Comparison of ENCODE assay signal across 10 mouse cellular contexts in genomic region chr9:107579023-107579900, GRCm38 (mm10). TPM values are rescaled to one million over a fixed set of nuclear protein-coding genes. Genes with fewer than 3 reads are reported as not detected.
DNase-seq lines count a peak whose midpoint lies in the region; ATAC-seq lines count a peak whose summit lies in the region.
"Had no signal": no experiment of that assay in that cellular context is flagged by ENCODE, and none has a peak within 500 bp of the region (broad histone marks: within the 10 kb centered on the region; RNA-seq: fewer than 3 reads in every experiment).

No protein-coding gene starts in this region.

- 87% methylated on average over 14 of the region's 14 CpGs for WGBS in liver, embryonic 12.5 days (ENCODE audit: insufficient replicate concordance)
- WGBS in liver, embryonic 11.5 days: 95% methylated on average over 14 of the region's 14 CpGs
- WGBS in forebrain, embryonic 12.5 days: 92% methylated on average over 14 of the region's 14 CpGs
- 84% methylated on average over 14 of the region's 14 CpGs for WGBS in macrophage (ENCODE audit: missing documents)

- H3K9ac ChIP-seq in liver, embryonic 12.5 days: no peak overlapping the region; the same call in 1 of the 2 replicates
- H3K9ac ChIP-seq in liver, embryonic 11.5 days (ENCODE audit: low read depth, low read length): no peak overlapping the region
- peak overlapping the region; percentile 2; the same call in 1 of the 2 replicates for H3K9ac ChIP-seq in forebrain, embryonic 12.5 days

- H3K4me1 ChIP-seq in liver, embryonic 12.5 days: peaks cover 76% of the 10 kb centered on the region
- H3K4me1 ChIP-seq in liver, embryonic 11.5 days (replicated peaks; ENCODE audit: control insufficient read depth, insufficient read depth, low read length): peaks cover 35% of the 10 kb centered on the region
- H3K4me1 ChIP-seq in forebrain, embryonic 12.5 days: peaks cover 49% of the 10 kb centered on the region

- ATAC-seq in cerebellum, adult (ENCODE audit: insufficient number of reproducible peaks, low FRiP score, low TSS enrichment): no peak
- no peak for ATAC-seq in liver, embryonic 12.5 days
- ATAC-seq in liver, embryonic 11.5 days (replicated peaks; ENCODE audit: low FRiP score): no peak
- no peak for ATAC-seq in forebrain, embryonic 12.5 days (ENCODE audit: low FRiP score)
- no peak for ATAC-seq in erythroblast, adult 5-6 weeks (replicated peaks; ENCODE audit: low FRiP score, poor library complexity, severe bottlenecking)

- no peaks in the 10 kb centered on the region for H3K27me3 ChIP-seq in liver, embryonic 12.5 days (replicated peaks)
- no peaks in the 10 kb centered on the region for H3K27me3 ChIP-seq in liver, embryonic 11.5 days (replicated peaks; ENCODE audit: control insufficient read depth, insufficient read depth, low read length)
- no peaks in the 10 kb centered on the region for H3K27me3 ChIP-seq in forebrain, embryonic 12.5 days
- H3K27me3 ChIP-seq: midbrain, embryonic 12.5 days had no signal

- H3K27ac ChIP-seq in liver, embryonic 12.5 days: peak overlapping the region; percentile 95
- H3K27ac ChIP-seq in liver, embryonic 11.5 days (ENCODE audit: low read depth, low read length): no peak overlapping the region
- no peak overlapping the region for H3K27ac ChIP-seq in forebrain, embryonic 12.5 days
- peak overlapping the region; percentile 95 for H3K27ac ChIP-seq in macrophage

- peaks cover 18% of the 10 kb centered on the region for H3K36me3 ChIP-seq in liver, embryonic 12.5 days
- H3K36me3 ChIP-seq in liver, embryonic 11.5 days (ENCODE audit: control insufficient read depth, insufficient read depth, low read length): peaks cover 7% of the 10 kb centered on the region; the same call in 1 of the 2 replicates
- H3K36me3 ChIP-seq in forebrain, embryonic 12.5 days (replicated peaks): peaks cover 20% of the 10 kb centered on the region
- H3K36me3 ChIP-seq in macrophage (ENCODE audit: inconsistent target): no peaks in the 10 kb centered on the region

- no peaks in the 10 kb centered on the region for H3K9me3 ChIP-seq in liver, embryonic 12.5 days (replicated peaks)
- H3K9me3 ChIP-seq in liver, embryonic 11.5 days (ENCODE audit: control insufficient read depth, low read length): no peaks in the 10 kb centered on the region
- no peaks in the 10 kb centered on the region for H3K9me3 ChIP-seq in forebrain, embryonic 12.5 days
- H3K9me3 ChIP-seq: midbrain, embryonic 12.5 days had no signal

- H3K4me3 ChIP-seq in liver, embryonic 12.5 days: no peak overlapping the region
- H3K4me3 ChIP-seq in liver, embryonic 11.5 days (ENCODE audit: low read depth, low read length): no peak overlapping the region
- H3K4me3 ChIP-seq in forebrain, embryonic 12.5 days (replicated peaks): no peak overlapping the region
- H3K4me3 ChIP-seq in macrophage (ENCODE audit: inconsistent target): peak overlapping the region; percentile 83; the same call in 1 of the 2 replicates

- H3K79me2 ChIP-seq in macrophage (ENCODE audit: inconsistent target): peaks cover 29% of the 10 kb centered on the region

- H3K4me2 ChIP-seq in liver, embryonic 12.5 days: peak overlapping the region; percentile 94; the same call in 1 of the 2 replicates
- no peak overlapping the region for H3K4me2 ChIP-seq in liver, embryonic 11.5 days
- no peak overlapping the region for H3K4me2 ChIP-seq in forebrain, embryonic 12.5 days

- peak; percentile 47 to 70 for DNase-seq in cerebellum, adult 18-20 months
- DNase-seq in liver, embryonic 11.5 days (ENCODE audit: low spot score): no peak
- DNase-seq in c-Kit-positive CD71-positive TER-119-positive erythroid progenitor cells, embryonic 14.5 days (ENCODE audit: low spot score): no peak
- DNase-seq: spleen, adult 18-20 months had no signal

RNA-seq across cellular contexts. Expression of gene Naa80, which starts 0.6 kb away (rescaled TPM):
- polyA plus RNA-seq in liver, embryonic 12.5 days (2016; fragmentation: Nextera tagmentation; extraction: Ambion mirVana): 12.5 and 12.9 TPM in 2 replicates
- 20.5 and 20.7 TPM in 2 replicates for polyA plus RNA-seq in liver, embryonic 11.5 days (2014; fragmentation: Nextera tagmentation; extraction: Ambion mirVana)
- 13.7 and 14.2 TPM in 2 replicates for polyA plus RNA-seq in forebrain, embryonic 12.5 days (2016; fragmentation: Nextera tagmentation; extraction: Ambion mirVana)
- 10 to 100 TPM in 25 of 26 experiments, 1 to 10 TPM in 1; 9.2 to 46.3 (median 20.9) TPM for total RNA-seq in macrophage (2018; cell fraction: chromatin; rRNA removed)
- total RNA-seq in macrophage (2018; cell fraction: cytosol; rRNA removed): 10 to 100 TPM; 17.3 to 37.1 (median 24.8) TPM
- 10 to 100 TPM; 10.5 to 68.2 (median 44.0) TPM for total RNA-seq in macrophage (2018; cell fraction: nucleus; rRNA removed)
- polyA plus RNA-seq in macrophage (2018): 25.1 to 39.9 TPM (median 29.7 TPM) in 3 replicates
- 13.4 and 20.2 TPM in 2 replicates for total RNA-seq in erythroblast, adult 5-6 weeks (2015; ENCODE audit: low replicate concordance)
- 9.5 and 17.9 TPM in 2 replicates for total RNA-seq in erythroblast, adult 5-6 weeks (2017; ENCODE audit: low replicate concordance)

RNA-seq across cellular contexts. Expression of gene Hyal3, which starts 1.4 kb away (rescaled TPM):
- 0.99 and 1.2 TPM in 2 replicates for polyA plus RNA-seq in liver, embryonic 12.5 days (2016; fragmentation: Nextera tagmentation; extraction: Ambion mirVana)
- 1.0 and 1.5 TPM in 2 replicates for polyA plus RNA-seq in liver, embryonic 11.5 days (2014; fragmentation: Nextera tagmentation; extraction: Ambion mirVana)
- polyA plus RNA-seq in forebrain, embryonic 12.5 days (2016; fragmentation: Nextera tagmentation; extraction: Ambion mirVana): 0.80 and 1.2 TPM in 2 replicates
- total RNA-seq in macrophage (2018; cell fraction: chromatin; rRNA removed): 1 to 10 TPM in 19 of 26 experiments, under 1 TPM in 5, not detected in 2; 0.54 to 4.1 (median 1.3) TPM
- total RNA-seq in macrophage (2018; cell fraction: cytosol; rRNA removed): under 1 TPM; 0.11 to 0.51 (median 0.28) TPM
- 1 to 10 TPM in 12 of 26 experiments, under 1 TPM in 11, not detected in 3; 0.40 to 3.3 (median 1.1) TPM for total RNA-seq in macrophage (2018; cell fraction: nucleus; rRNA removed)
- polyA plus RNA-seq in macrophage (2018): 0.38 to 0.51 TPM (median 0.43 TPM) in 3 replicates
- total RNA-seq in erythroblast, adult 5-6 weeks (2015; ENCODE audit: low replicate concordance): 2.3 and 2.9 TPM in 2 replicates
- 1.1 and 1.4 TPM in 2 replicates for total RNA-seq in erythroblast, adult 5-6 weeks (2017; ENCODE audit: low replicate concordance)

RNA-seq across cellular contexts. Expression of gene Hyal1, which starts 2.5 kb away (rescaled TPM):
- 3.6 and 3.9 TPM in 2 replicates for polyA plus RNA-seq in liver, embryonic 12.5 days (2016; fragmentation: Nextera tagmentation; extraction: Ambion mirVana)
- polyA plus RNA-seq in liver, embryonic 11.5 days (2014; fragmentation: Nextera tagmentation; extraction: Ambion mirVana): 4.2 and 4.6 TPM in 2 replicates
- 6.9 and 8.4 TPM in 2 replicates for polyA plus RNA-seq in forebrain, embryonic 12.5 days (2016; fragmentation: Nextera tagmentation; extraction: Ambion mirVana)
- total RNA-seq in macrophage (2018; cell fraction: chromatin; rRNA removed): 100 to 1,000 TPM in 2 of 26 experiments, 10 to 100 TPM in 24; 10.9 to 111 (median 45.2) TPM
- total RNA-seq in macrophage (2018; cell fraction: cytosol; rRNA removed): 10 to 100 TPM in 25 of 26 experiments, 1 to 10 TPM in 1; 9.0 to 31.1 (median 17.0) TPM
- 100 to 1,000 TPM in 1 of 26 experiments, 10 to 100 TPM in 25; 14.5 to 102 (median 49.8) TPM for total RNA-seq in macrophage (2018; cell fraction: nucleus; rRNA removed)
- 20.3 to 38.2 TPM (median 30.4 TPM) in 3 replicates for polyA plus RNA-seq in macrophage (2018)
- 2.7 and 9.8 TPM in 2 replicates for total RNA-seq in erythroblast, adult 5-6 weeks (2015; ENCODE audit: low replicate concordance)
- total RNA-seq in erythroblast, adult 5-6 weeks (2017; ENCODE audit: low replicate concordance): 4.2 and 7.4 TPM in 2 replicates

RNA-seq across cellular contexts. Expression of gene Ifrd2, which starts 8.2 kb away (rescaled TPM):
- 171 TPM in 2 replicates for polyA plus RNA-seq in liver, embryonic 12.5 days (2016; fragmentation: Nextera tagmentation; extraction: Ambion mirVana)
- polyA plus RNA-seq in liver, embryonic 11.5 days (2014; fragmentation: Nextera tagmentation; extraction: Ambion mirVana): 219 and 230 TPM in 2 replicates
- polyA plus RNA-seq in forebrain, embryonic 12.5 days (2016; fragmentation: Nextera tagmentation; extraction: Ambion mirVana): 22.1 and 26.3 TPM in 2 replicates
- 10 to 100 TPM in 7 of 26 experiments, 1 to 10 TPM in 19; 2.6 to 17.1 (median 7.9) TPM for total RNA-seq in macrophage (2018; cell fraction: chromatin; rRNA removed)
- 10 to 100 TPM in 1 of 26 experiments, 1 to 10 TPM in 25; 3.3 to 10.4 (median 6.3) TPM for total RNA-seq in macrophage (2018; cell fraction: cytosol; rRNA removed)
- total RNA-seq in macrophage (2018; cell fraction: nucleus; rRNA removed): 10 to 100 TPM in 6 of 26 experiments, 1 to 10 TPM in 20; 2.1 to 27.4 (median 5.2) TPM
- 4.4 to 25.0 TPM (median 10.0 TPM) in 3 replicates for polyA plus RNA-seq in macrophage (2018)
- total RNA-seq in erythroblast, adult 5-6 weeks (2015; ENCODE audit: low replicate concordance): 207 and 270 TPM in 2 replicates
- total RNA-seq in erythroblast, adult 5-6 weeks (2017; ENCODE audit: low replicate concordance): 204 and 217 TPM in 2 replicates

RNA-seq across cellular contexts. Expression of gene Hyal2, which starts 11.5 kb away (rescaled TPM):
- polyA plus RNA-seq in liver, embryonic 12.5 days (2016; fragmentation: Nextera tagmentation; extraction: Ambion mirVana): 53.9 and 57.6 TPM in 2 replicates
- polyA plus RNA-seq in liver, embryonic 11.5 days (2014; fragmentation: Nextera tagmentation; extraction: Ambion mirVana): 89.7 and 92.5 TPM in 2 replicates
- polyA plus RNA-seq in forebrain, embryonic 12.5 days (2016; fragmentation: Nextera tagmentation; extraction: Ambion mirVana): 108 and 110 TPM in 2 replicates
- 10 to 100 TPM in 1 of 26 experiments, 1 to 10 TPM in 23, under 1 TPM in 2; 0.61 to 16.6 (median 5.8) TPM for total RNA-seq in macrophage (2018; cell fraction: chromatin; rRNA removed)
- 10 to 100 TPM in 25 of 26 experiments, 1 to 10 TPM in 1; 9.5 to 27.1 (median 17.0) TPM for total RNA-seq in macrophage (2018; cell fraction: cytosol; rRNA removed)
- total RNA-seq in macrophage (2018; cell fraction: nucleus; rRNA removed): 10 to 100 TPM in 12 of 26 experiments, 1 to 10 TPM in 14; 3.7 to 23.0 (median 9.7) TPM
- 17.0 to 33.6 TPM (median 19.7 TPM) in 3 replicates for polyA plus RNA-seq in macrophage (2018)
- 1.9 and 2.7 TPM in 2 replicates for total RNA-seq in erythroblast, adult 5-6 weeks (2015; ENCODE audit: low replicate concordance)
- total RNA-seq in erythroblast, adult 5-6 weeks (2017; ENCODE audit: low replicate concordance): 3.9 and 4.9 TPM in 2 replicates

Comparison
In these comparisons a context has a peak if more than half of its experiments do, and no peak if none do; other contexts are left out.
1. H3K27ac ChIP-seq: peak in liver, embryonic 12.5 days (single experiment) and macrophage (single experiment); none in liver, embryonic 11.5 days (single experiment) and forebrain, embryonic 12.5 days (single experiment).
2. DNase-seq: peak in cerebellum, adult 18-20 months (2 of 2); none in liver, embryonic 11.5 days (single experiment) and c-Kit-positive CD71-positive TER-119-positive erythroid progenitor cells, embryonic 14.5 days (single experiment).